Mouse (Mus musculus) layer of hippocampus, adult 9-10 months (tissue): ENCODE results near the gene Gm3371.
"Not testable (repeated sequence)": the region's sequence is repeated elsewhere in the genome, so short reads cannot be mapped to it uniquely, and the experiment has no call there.

Experiments
- DNase-seq: peaks from one replicate; pipeline ENCODE4 v3.0.0; 2022; ENCODE audit warnings: low spot score

Gene Gm3371

DNA sequence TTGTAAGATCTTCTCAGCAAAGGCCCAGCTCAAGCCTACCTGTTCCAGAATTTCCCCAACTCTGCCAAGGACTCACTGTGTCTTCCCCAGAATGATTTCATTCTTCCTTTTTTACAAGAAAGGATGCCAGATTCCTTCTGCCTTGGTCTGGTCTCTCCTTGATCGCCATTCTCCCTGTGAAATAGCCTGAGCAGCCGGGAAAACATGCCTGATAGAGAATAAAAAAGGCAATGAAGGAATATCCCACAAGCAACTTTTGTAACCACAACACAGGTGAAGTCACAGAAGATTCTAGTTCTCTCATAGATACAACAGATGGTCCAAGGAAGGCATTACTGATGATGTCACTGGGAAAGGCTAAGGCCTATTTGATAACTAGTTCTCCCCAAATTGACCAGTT is at the start of gene Gm3371:
Gene Gm3371 (minus strand): TSS at position 101 of the 400 bp plus-strand sequence.
- not testable (repeated sequence) for DNase-seq

DNA sequence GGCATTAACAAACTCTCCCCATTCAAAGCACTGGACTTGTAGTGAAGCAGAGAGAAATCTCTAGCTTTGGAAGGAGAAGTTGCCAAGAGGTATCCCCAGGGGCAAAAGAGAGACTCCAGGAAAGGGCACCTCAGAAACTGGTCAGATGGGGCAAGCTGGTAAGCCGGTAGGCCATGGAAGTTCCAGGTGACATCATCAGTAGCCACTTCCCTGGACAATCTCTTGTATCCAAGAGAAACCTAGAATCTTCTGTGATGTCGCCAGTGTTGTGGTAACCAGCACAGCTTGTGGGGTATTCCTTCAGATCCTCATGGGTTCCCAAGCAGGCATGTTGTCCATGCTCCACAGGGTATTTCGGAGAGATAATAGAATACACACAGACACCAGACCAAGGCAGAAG is 22.8 kb upstream of the Gm3371 start, which contains the start of gene Gm8232:
Gene Gm8232 (plus strand): TSS at position 301 of the 400 bp plus-strand sequence.
- DNase-seq, result not testable (repeated sequence)

DNA sequence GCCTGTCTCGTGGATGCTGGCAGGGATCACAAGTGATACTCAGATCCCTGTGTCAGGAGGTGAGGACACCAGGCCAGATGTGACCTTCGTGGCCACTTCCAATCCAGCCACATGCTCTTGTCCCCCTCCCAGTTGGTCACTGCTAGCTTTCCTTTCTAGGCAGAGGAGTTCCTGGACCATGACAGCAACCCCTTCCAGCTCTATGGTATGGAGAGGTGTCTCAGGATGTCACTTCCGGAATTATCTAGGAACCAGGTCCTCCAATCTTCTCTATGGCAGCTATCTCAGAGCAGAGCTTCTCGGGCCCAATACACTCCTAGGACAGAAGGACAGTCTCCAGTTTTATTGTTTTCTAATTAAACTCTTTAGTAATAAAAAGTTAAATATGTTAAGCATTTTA is 26.3 kb downstream of the Gm3371 start:
- not testable (repeated sequence) for DNase-seq

DNA sequence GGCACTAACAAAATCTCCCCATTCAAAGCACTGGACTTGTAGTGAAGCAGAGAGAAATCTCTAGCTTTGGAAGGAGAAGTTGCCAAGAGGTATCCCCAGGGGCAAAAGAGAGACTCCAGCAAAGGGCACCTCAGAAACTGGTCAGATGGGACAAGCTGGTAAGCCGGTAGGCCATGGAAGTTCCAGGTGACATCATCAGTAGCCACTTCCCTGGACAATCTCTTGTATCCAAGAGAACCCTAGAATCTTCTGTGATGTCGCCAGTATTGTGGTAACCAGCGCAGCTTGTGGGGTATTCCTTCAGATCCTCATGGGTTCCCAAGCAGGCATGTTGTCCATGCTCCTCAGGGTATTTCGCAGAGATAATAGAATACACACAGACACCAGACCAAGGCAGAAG is 45.4 kb downstream of the Gm3371 start, which contains the start of gene Gm8229:
Gene Gm8229 (plus strand): TSS at position 301 of the 400 bp plus-strand sequence.
- not testable (repeated sequence) for DNase-seq

DNA sequence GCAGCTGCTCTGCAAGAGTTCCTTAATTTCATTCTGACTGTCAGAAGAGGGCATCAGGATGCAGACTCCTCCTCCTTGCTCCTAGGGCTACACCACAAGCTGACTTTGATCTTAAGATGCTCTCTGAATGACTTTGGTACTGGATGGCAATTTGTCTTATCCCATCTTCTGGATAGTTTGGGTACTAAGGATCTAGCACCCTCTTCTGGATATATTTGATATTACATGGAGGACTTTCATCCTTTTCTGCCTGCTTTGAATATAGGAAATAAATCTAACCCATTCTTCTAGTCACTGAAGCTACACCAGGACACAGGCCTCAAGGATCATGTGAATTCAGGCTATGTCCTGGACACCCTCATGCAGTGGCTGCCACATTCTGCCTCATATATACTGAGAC is 48.2 kb downstream of the Gm3371 start:
- not testable (repeated sequence) for DNase-seq

DNA sequence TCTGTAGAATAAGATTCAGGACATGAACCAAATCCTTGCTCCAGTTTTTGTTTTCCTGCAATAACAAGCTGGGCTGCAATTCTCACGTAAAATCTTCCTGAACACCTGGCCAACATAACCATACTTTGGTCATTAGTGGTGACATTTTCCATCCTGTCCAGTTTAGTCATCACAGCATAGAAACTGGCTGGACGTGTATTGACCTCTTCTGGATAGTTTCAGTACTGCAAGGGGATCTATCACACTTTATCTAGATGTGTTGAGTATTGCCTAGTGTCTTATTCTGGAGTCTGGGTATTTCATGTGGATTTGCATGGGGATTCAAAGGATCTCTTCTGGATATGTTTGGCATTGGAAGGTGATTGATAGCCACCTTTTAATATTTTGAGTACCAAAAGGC is 49.1 kb downstream of the Gm3371 start:
- not testable (repeated sequence) for DNase-seq
